Mouse (Mus musculus) v-Abl transformed pro-B cells (cell line): Measurements from ENCODE around the gene Mex3d.

Source experiments
- in situ Hi-C, 2 experiments: fragments of 400-800 bp; cut with MboI; formaldehyde crosslinking; loops; one replicate each; pipeline ENCODE4 v1.15.1; 2025; ENCODE audit not compliant: unreplicated experiment in 2 of 2

Mex3d gene

DNA sequence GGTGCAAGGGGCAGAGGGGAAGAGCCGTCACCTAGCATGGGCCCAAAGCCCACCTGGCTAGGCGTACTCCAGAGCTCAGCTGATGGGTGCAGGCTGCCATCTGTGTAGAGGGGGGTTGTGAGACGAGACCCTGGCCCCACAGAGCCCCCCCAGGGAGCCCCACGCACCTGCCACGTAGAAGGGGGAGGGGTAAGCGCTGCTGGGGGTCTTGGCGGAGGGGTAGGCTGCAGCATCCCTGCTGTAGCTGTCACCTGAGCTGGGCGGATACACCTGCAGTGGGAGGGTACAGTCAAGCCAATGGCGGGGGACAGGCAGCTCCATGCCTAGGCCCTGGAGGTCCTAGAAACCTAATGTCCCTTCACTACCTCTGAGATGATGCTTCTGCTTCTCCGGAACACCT lies 29.9 kb upstream of the Mex3d start:
- in situ Hi-C loops: no loop called here

DNA sequence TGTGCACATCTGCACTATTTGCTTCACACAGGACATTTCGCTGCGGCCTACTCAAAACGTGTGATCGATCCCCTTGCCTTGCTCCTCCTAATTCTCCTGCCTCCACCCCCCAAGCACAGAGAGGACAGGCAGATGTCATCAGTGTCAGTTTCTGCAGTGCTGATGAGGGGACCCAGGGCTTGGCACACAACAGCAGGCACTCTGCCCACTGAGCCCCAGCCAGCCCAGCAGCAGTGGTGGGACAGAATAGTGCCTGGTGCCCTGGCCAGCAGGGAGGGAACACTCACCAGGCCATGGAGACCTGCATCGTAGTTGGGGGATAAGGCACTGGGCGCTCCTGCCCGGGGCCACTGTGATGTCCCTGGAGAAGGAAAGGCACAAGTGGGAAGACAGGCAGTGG lies 28.1 kb upstream of the Mex3d start:
- in situ Hi-C loops: no loop called here

DNA sequence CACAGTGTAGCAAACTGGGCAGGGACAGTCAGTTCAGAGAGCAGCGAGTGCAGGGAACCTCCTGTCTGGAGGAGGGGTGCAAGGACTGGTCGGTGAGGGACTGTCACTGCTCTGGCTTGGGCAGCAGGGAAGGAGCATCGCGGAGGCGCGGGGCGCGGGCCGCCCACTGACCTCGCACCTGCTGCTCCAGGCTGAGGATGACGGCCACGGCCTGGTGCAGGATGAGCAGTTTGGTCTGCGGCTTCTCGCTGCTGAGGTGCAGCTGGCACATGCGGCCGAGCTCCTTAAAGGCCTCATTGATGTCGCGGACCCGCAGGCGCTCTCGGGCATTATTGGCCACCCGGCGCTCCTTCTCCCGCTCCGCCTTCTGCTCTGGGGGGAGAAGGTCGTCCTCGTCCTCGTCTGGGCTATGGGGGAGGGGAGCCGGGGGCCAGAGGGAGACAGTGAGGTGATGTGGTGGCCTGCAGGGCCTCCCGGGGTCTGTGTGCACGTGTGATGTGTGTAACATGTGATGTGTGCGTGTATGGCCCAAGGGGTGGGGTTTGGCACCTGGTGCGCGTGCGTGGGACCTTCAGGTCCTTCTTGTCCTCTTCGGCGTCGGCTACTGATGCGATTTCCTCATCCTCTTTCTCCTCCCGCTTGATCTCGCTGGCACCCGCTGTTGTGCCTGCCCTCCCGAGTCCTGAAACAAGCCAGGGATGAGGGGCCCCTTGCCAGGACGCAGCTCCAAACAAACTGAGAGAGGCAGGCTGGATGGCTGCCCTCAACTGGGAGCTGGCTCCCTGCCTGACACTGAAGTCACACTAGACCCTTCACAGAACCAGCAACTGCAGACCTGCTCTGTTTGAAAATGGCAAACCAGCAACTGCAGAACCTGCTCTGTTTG lies 25.4 kb upstream of the Mex3d start:
- in situ Hi-C loops: no loop called here

- in situ Hi-C loops: no loop called here
These were observed 20.5 kb upstream of the Mex3d start for GRCm38 (mm10) chr10:80407924-80408323.

GRCm38 (mm10) chr10:80406684-80407501 lies 19.4 kb upstream of the Mex3d start, which contains the start of gene Uqcr11:
TSS of gene Uqcr11 (minus strand) at chr10:80406830.
- in situ Hi-C loops: no loop called here

DNA sequence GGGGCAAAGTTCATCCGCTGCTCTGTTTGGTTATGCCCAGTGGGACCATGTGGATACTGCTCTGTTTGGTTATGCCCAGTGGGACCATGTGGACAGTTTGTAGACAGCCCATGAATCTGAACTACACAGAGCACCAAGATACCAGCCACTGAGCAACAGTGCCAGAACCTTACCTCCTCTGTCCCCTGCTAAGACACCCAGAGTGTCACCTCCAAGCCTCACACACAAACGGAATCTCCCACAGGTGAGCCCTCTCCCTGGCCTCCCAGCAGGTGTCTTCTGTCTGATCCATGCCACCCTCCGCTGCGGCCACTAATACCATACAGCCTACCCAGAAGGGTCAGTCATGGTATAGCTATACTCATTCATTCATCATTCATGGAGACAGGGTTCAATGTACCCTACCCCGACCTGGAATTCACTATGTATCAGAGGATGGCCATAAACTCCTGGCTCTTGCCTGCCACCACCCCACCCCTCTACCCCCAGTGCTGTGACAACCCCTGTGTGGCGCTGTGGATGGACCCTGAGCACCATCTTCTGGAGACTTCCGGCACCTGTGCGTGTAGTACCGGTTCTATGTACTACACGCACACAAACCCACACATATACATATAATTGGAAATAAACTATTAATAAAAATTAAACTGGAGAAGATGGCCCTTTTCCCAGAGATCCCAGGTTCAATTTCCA lies 18.2 kb upstream of the Mex3d start:
- in situ Hi-C loops: no loop called here

DNA sequence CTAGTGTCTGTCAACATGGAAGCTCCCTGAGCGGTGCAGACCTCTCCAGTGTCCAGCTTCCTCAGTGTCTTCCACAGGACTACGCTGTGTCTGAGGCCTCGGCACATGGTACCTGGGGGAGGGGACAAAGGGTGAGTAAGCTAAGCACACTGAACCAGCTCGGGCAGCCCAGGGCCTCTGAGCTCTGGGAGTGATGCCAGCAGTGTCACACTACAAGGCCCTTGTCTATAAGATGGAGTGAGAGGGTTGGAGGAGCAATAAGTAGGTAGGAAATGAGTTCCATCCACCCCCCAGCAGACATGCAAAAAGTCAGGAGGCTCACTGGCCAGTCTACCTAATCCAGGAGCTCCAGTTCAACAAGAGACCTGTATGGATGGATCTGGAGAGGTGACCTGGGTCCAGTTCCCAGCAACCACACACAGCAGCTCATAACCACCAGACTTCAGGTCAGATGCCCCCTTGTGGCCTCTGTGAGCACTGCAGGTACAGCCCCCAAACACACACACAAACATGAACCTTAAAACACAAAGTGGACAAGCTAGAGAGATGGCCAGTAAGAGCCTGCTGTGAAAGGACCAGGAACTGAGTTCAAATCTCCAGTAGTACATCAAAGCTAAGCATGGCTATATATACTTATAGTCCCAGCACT lies 15.7 kb upstream of the Mex3d start:
- in situ Hi-C loops: no loop called here

GRCm38 (mm10) chr10:80400704-80401161 lies 13.3 kb upstream of the Mex3d start:
- in situ Hi-C loops: no loop called here

- in situ Hi-C loops: loop anchor here in 1 of 2 experiments (5.0 kb wide), 1 partner anchor 32 kb away; the partner anchor contains the start of gene Tcf3
These were observed 12.7 kb upstream of the Mex3d start for GRCm38 (mm10) chr10:80399973-80400703.

GRCm38 (mm10) chr10:80399191-80399972 lies 11.9 kb upstream of the Mex3d start, which contains the start of gene Mbd3:
TSS of gene Mbd3 (minus strand) at chr10:80399550.
- in situ Hi-C loops: loop anchor here in 1 of 2 experiments (5.0 kb wide), 1 partner anchor 33 kb away; the partner anchor contains the start of gene Tcf3

DNA sequence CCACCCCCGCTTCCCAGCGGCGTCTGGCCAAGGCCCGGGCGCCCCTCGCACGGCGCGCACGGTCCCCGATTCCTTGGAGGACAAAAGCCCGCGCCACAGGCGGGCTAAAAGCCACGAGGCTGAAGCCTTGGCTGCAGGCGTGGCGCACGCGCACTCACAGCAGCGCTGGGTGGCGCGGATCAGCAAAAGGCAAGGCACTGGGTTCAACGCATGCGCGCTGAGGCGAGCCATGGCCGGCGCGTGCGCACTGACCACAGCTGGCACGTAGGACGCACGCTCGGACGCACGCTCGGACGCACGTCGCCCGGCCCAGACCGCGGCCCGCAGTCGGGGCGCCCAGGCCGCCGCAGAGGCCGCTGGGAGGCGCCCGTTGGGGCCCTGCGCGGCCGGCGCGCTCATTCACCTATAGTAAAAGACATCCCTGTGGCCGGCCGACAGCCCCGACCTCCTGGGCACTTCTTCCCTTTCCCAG lies 11.3 kb upstream of the Mex3d start:
- in situ Hi-C loops: loop anchor here in 1 of 2 experiments (5.0 kb wide), 1 partner anchor 34 kb away; the partner anchor contains the start of gene Tcf3

- in situ Hi-C loops: loop anchor here in 1 of 2 experiments (5.0 kb wide), 1 partner anchor 34 kb away; the partner anchor contains the start of gene Tcf3
These were observed 10.7 kb upstream of the Mex3d start for GRCm38 (mm10) chr10:80398174-80398535.

DNA sequence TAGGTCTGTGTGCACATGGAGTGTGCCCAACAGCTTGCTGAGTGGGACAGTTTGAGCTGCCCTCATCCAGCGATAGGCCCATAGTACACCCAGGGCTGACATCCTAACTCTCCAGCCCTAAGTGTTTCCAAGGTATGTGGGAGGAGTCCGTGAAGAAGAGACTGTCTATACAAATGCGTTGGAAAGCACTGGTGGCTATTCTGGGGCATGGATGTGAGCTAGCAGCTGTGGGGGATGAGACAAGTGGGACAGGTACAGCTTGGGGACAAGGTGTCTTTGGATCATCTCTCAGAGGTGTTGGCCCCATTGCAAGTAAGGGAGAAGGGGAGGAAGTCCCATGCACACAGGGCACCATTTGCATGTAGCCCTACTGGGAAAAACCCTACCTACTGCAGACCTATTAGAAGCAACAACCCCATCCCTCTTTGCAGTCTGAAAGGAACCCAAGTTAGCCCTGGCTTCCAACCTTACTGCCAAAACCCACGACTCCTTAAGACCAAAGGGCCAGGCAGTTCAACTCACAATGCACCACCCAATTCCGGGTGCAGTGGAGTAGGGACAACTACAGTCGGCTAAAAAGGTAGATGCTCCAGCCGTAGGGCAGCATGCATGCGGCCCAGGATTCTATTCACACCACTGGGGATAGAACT lies 10.2 kb upstream of the Mex3d start:
- in situ Hi-C loops: loop anchor here in 1 of 2 experiments (5.0 kb wide), 1 partner anchor 35 kb away; the partner anchor contains the start of gene Tcf3

- in situ Hi-C loops: loop anchor here in 1 of 2 experiments (5.0 kb wide), 1 partner anchor 35 kb away; the partner anchor contains the start of gene Tcf3
These were observed 9.5 kb upstream of the Mex3d start for GRCm38 (mm10) chr10:80396822-80397523.

- in situ Hi-C loops: loop anchor here in 1 of 2 experiments (5.0 kb wide), 1 partner anchor 37 kb away; the partner anchor contains the start of gene Tcf3
These were observed 7.7 kb upstream of the Mex3d start for GRCm38 (mm10) chr10:80395025-80395627.

DNA sequence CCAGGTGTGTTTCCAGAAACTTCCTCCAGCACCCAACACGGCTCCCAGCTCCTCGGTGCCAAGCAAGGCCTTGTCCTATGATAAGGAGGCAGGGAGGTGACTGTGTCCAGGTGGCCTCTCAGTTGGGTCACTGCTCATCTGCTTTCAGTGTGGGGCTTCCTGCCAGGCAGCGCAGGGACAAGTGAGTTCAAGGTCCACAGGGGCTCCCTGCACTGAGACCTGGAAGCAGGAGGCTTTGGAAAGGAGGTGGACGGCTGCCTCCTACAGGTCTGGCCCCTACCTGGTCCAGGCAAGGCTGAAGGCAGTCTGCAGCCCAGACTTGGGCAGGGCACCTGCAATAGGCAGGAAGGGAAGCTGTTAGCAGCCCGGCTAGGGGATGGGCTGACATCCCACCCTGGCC lies 5.2 kb upstream of the Mex3d start:
- in situ Hi-C loops: no loop called here

- in situ Hi-C loops: no loop called here
These were observed 3.2 kb upstream of the Mex3d start for GRCm38 (mm10) chr10:80390697-80391096.
